20 mouse cellular contexts compared by ENCODE assay signal in genomic region chr10:21952520-21952919, GRCm38 (mm10).
DNase-seq lines count a peak whose midpoint lies in the region; ATAC-seq lines count a peak whose summit lies in the region.
"Had no signal": no experiment of that assay in that cellular context is flagged by ENCODE, and none has a peak within 500 bp of the region (broad histone marks: within the 10 kb centered on the region; RNA-seq: fewer than 3 reads in every experiment).

No protein-coding gene starts in this region.

- no peaks in the 10 kb centered on the region for H3K27me3 ChIP-seq in embryonic facial prominence, embryonic 14.5 days (replicated peaks; ENCODE audit: control insufficient read depth, insufficient read depth, low read length)
- no peaks in the 10 kb centered on the region for H3K27me3 ChIP-seq in embryonic facial prominence, embryonic 10.5 days (replicated peaks; ENCODE audit: low read depth, poor library complexity, severe bottlenecking)
- H3K27me3 ChIP-seq in midbrain, embryonic 14.5 days (ENCODE audit: control insufficient read depth, insufficient read depth, low read length) = no peaks in the 10 kb centered on the region
- H3K27me3 ChIP-seq: liver, embryonic 15.5 days; megakaryocyte, embryonic 14.5 days; neural tube, embryonic 15.5 days; Patski had no signal

- H3K27ac ChIP-seq in embryonic facial prominence, embryonic 14.5 days (replicated peaks; ENCODE audit: low read depth, low read length) = no peak overlapping the region
- no peak overlapping the region for H3K27ac ChIP-seq in embryonic facial prominence, embryonic 10.5 days (replicated peaks)
- H3K27ac ChIP-seq in midbrain, embryonic 14.5 days (replicated peaks; ENCODE audit: low read depth, low read length) = no peak overlapping the region
- H3K27ac ChIP-seq: hindbrain, embryonic 14.5 days; liver, embryonic 15.5 days; neural tube, embryonic 15.5 days had no signal

- no peak overlapping the region for H3K9ac ChIP-seq in embryonic facial prominence, embryonic 14.5 days (ENCODE audit: low read depth, low read length)
- H3K9ac ChIP-seq in midbrain, embryonic 14.5 days (replicated peaks; ENCODE audit: low read length) = no peak overlapping the region
- H3K9ac ChIP-seq: hindbrain, embryonic 14.5 days; liver, embryonic 15.5 days; neural tube, embryonic 15.5 days had no signal

- no peak for ATAC-seq in embryonic facial prominence, embryonic 14.5 days (ENCODE audit: low read depth)
- no peak for ATAC-seq in midbrain, embryonic 14.5 days (ENCODE audit: low FRiP score, low TSS enrichment)
- ATAC-seq: forebrain, embryonic 14.5 days; Patski had no signal

- no peaks in the 10 kb centered on the region for H3K36me3 ChIP-seq in embryonic facial prominence, embryonic 14.5 days (ENCODE audit: control insufficient read depth, insufficient read depth, low read length)
- no peaks in the 10 kb centered on the region for H3K36me3 ChIP-seq in embryonic facial prominence, embryonic 10.5 days (replicated peaks)
- H3K36me3 ChIP-seq in midbrain, embryonic 14.5 days (ENCODE audit: control insufficient read depth, insufficient read depth, low read length) = no peaks in the 10 kb centered on the region
- H3K36me3 ChIP-seq: liver, embryonic 15.5 days; neural tube, embryonic 15.5 days had no signal

- no peak overlapping the region for H3K4me3 ChIP-seq in embryonic facial prominence, embryonic 14.5 days (ENCODE audit: low read depth, low read length)
- no peak overlapping the region for H3K4me3 ChIP-seq in embryonic facial prominence, embryonic 10.5 days
- H3K4me3 ChIP-seq in midbrain, embryonic 14.5 days (replicated peaks; ENCODE audit: low read depth, low read length) = no peak overlapping the region
- H3K4me3 ChIP-seq: liver, embryonic 15.5 days; megakaryocyte, embryonic 14.5 days; neural tube, embryonic 15.5 days had no signal

- intact Hi-C loops in heart, postnatal 14 days (cut with DNase I) = loop anchor here (2.0 to 5.0 kb wide), 2 partner anchors 40 to 45 kb away; no protein-coding TSS in a partner anchor

- H3K4me2 ChIP-seq in embryonic facial prominence, embryonic 14.5 days (ENCODE audit: low read depth, low read length) = no peak overlapping the region
- no peak overlapping the region for H3K4me2 ChIP-seq in midbrain, embryonic 14.5 days (ENCODE audit: low read length)
- H3K4me2 ChIP-seq: hindbrain, embryonic 14.5 days; liver, embryonic 15.5 days; neural tube, embryonic 15.5 days had no signal

- H3K9me3 ChIP-seq in embryonic facial prominence, embryonic 14.5 days (ENCODE audit: control insufficient read depth, low read length) = no peaks in the 10 kb centered on the region
- H3K9me3 ChIP-seq in embryonic facial prominence, embryonic 10.5 days = 0 out of 2 replicates have a peak, but pooled peaks cover 6% of the 10 kb centered on the region
- H3K9me3 ChIP-seq in midbrain, embryonic 14.5 days (ENCODE audit: control insufficient read depth, low read length) = no peaks in the 10 kb centered on the region
- H3K9me3 ChIP-seq: liver, embryonic 15.5 days; neural tube, embryonic 15.5 days had no signal

- 71% methylated on average over 4 of the region's 4 CpGs for WGBS in embryonic facial prominence, embryonic 14.5 days
- 90% methylated on average over 4 of the region's 4 CpGs for WGBS in embryonic facial prominence, embryonic 10.5 days
- 91% methylated on average over 4 of the region's 4 CpGs for WGBS in midbrain, embryonic 14.5 days

- no peaks in the 10 kb centered on the region for H3K4me1 ChIP-seq in embryonic facial prominence, embryonic 14.5 days (ENCODE audit: control insufficient read depth, insufficient read depth, low read length)
- peaks cover 7% of the 10 kb centered on the region; the same call in 1 of the 2 replicates for H3K4me1 ChIP-seq in embryonic facial prominence, embryonic 10.5 days
- no peaks in the 10 kb centered on the region for H3K4me1 ChIP-seq in midbrain, embryonic 14.5 days (ENCODE audit: control insufficient read depth, insufficient read depth, low read length)
- H3K4me1 ChIP-seq: liver, embryonic 15.5 days; megakaryocyte, embryonic 14.5 days; neural tube, embryonic 15.5 days had no signal

- peak; percentile 24 for DNase-seq in embryonic facial prominence, embryonic 14.5 days (ENCODE audit: low spot score)
- DNase-seq in embryonic facial prominence, embryonic 10.5 days (ENCODE audit: low spot score) = no peak
- DNase-seq in 3T3-L1 (ENCODE audit: low read depth, low spot score) = peak; percentile 54
- DNase-seq in gastrocnemius, adult 8-10 months (ENCODE audit: low spot score in 2 of 2) = peak; percentile 65 to 68
- DNase-seq in heart, postnatal 14 days = peak; percentile 64 to 66
- DNase-seq in cerebellum, postnatal 36 days = no peak
- DNase-seq in midbrain, embryonic 14.5 days = no peak
- DNase-seq in right cerebral cortex, postnatal 10 days (ENCODE audit: low spot score in 2 of 2) = no peak
- DNase-seq: cerebellum, adult 18-20 months; kidney, adult 11 months; layer of hippocampus, postnatal 36 days; lung, postnatal 10 days; retina, postnatal 1 day; thymus, postnatal 36 days had no signal

Comparison
In these comparisons a context has a peak if more than half of its experiments do, and no peak if none do; other contexts are left out.
1. DNase-seq: peak in embryonic facial prominence, embryonic 14.5 days (single experiment), 3T3-L1 (single experiment), gastrocnemius, adult 8-10 months (2 of 2) and heart, postnatal 14 days (2 of 2); none in embryonic facial prominence, embryonic 10.5 days (single experiment), cerebellum, postnatal 36 days (0 of 2), midbrain, embryonic 14.5 days (single experiment) and right cerebral cortex, postnatal 10 days (0 of 2).